Comparison of ENCODE assay signal across 16 mouse cellular contexts in the genomic region with DNA sequence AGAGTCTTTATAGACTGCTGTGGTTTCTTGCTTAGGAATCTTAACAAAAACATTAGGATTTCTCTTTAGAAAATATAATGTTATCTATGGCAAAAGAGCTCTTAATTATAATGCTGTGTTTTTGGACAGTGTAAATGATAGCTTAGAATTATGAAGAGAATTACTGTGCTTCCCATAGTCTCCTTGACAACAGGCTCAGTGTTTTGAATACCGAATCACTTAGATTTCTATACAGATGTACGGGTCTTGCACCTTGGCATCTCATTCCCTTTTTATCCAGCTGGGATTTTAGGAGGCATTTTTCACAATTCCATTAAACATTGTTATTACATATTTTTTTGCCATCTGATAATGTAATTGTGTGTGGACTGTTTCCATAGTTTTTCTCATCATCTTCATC.
DNase-seq lines count a peak whose midpoint lies in the region; ATAC-seq and TF ChIP-seq lines count a peak whose summit lies in the region.
"Had no signal": no experiment of that assay in that cellular context is flagged by ENCODE, and none has a peak within 500 bp of the region (broad histone marks: within the 10 kb centered on the region; RNA-seq: fewer than 3 reads in every experiment).

No protein-coding gene starts in this region.

- peak; percentile 32 for DNase-seq in hindbrain, embryonic 14.5 days (ENCODE audit: low spot score)
- DNase-seq in hindbrain, postnatal 0 days (ENCODE audit: low spot score), result no peak
- DNase-seq in midbrain, embryonic 14.5 days, result peak; percentile 38
- no peak for DNase-seq in midbrain, embryonic 11.5 days (ENCODE audit: low spot score, missing footprints)
- no peak for DNase-seq in adrenal gland, adult 8-10 months
- DNase-seq: adrenal gland, adult 2 months; gastrocnemius, postnatal 10 days; heart, adult 18-20 months; heart, postnatal 10 days; heart, postnatal 4 days had no signal

- H3K4me2 ChIP-seq in hindbrain, embryonic 14.5 days (replicated peaks), result no peak overlapping the region
- no peak overlapping the region for H3K4me2 ChIP-seq in hindbrain, postnatal 0 days (ENCODE audit: low read depth, low read length)
- H3K4me2 ChIP-seq in midbrain, embryonic 14.5 days (ENCODE audit: low read length), result no peak overlapping the region
- H3K4me2 ChIP-seq in midbrain, embryonic 11.5 days, result no peak overlapping the region
- H3K4me2 ChIP-seq in forebrain, embryonic 16.5 days (ENCODE audit: low read length), result no peak overlapping the region
- H3K4me2 ChIP-seq: embryonic facial prominence, embryonic 13.5 days; hindbrain, embryonic 13.5 days had no signal

- 58% methylated on average over 2 of the region's 2 CpGs for WGBS in hindbrain, embryonic 14.5 days
- WGBS in hindbrain, postnatal 0 days, result 16% methylated on average over 2 of the region's 2 CpGs
- 42% methylated on average over 2 of the region's 2 CpGs for WGBS in midbrain, embryonic 14.5 days
- WGBS in midbrain, embryonic 11.5 days, result 76% methylated on average over 2 of the region's 2 CpGs
- WGBS in forebrain, embryonic 16.5 days, result 7% methylated on average over 2 of the region's 2 CpGs

- H3K36me3 ChIP-seq in hindbrain, embryonic 14.5 days (replicated peaks; ENCODE audit: control insufficient read depth, insufficient read depth), result no peaks in the 10 kb centered on the region
- H3K36me3 ChIP-seq in hindbrain, postnatal 0 days (ENCODE audit: insufficient read depth, low read length), result no peaks in the 10 kb centered on the region
- no peaks in the 10 kb centered on the region for H3K36me3 ChIP-seq in midbrain, embryonic 14.5 days (ENCODE audit: control insufficient read depth, insufficient read depth, low read length)
- H3K36me3 ChIP-seq in midbrain, embryonic 11.5 days (ENCODE audit: control insufficient read depth, insufficient read depth, low read length), result no peaks in the 10 kb centered on the region
- no peaks in the 10 kb centered on the region for H3K36me3 ChIP-seq in forebrain, embryonic 16.5 days (ENCODE audit: control insufficient read depth, insufficient read depth)
- H3K36me3 ChIP-seq: embryonic facial prominence, embryonic 13.5 days; heart, embryonic 10.5 days; hindbrain, embryonic 13.5 days had no signal

- no peaks in the 10 kb centered on the region for H3K27me3 ChIP-seq in hindbrain, embryonic 14.5 days (ENCODE audit: control insufficient read depth, insufficient read depth, low read length)
- H3K27me3 ChIP-seq in hindbrain, postnatal 0 days (ENCODE audit: insufficient read depth, low read length), result no peaks in the 10 kb centered on the region
- H3K27me3 ChIP-seq in midbrain, embryonic 14.5 days (ENCODE audit: control insufficient read depth, insufficient read depth, low read length), result no peaks in the 10 kb centered on the region
- no peaks in the 10 kb centered on the region for H3K27me3 ChIP-seq in midbrain, embryonic 11.5 days (ENCODE audit: control insufficient read depth, insufficient read depth, low read length)
- H3K27me3 ChIP-seq in forebrain, embryonic 16.5 days (replicated peaks; ENCODE audit: control insufficient read depth, insufficient read depth, low read length), result no peaks in the 10 kb centered on the region
- H3K27me3 ChIP-seq: embryonic facial prominence, embryonic 13.5 days; hindbrain, embryonic 13.5 days had no signal

- H3K4me3 ChIP-seq in hindbrain, embryonic 14.5 days (replicated peaks; ENCODE audit: low read length), result no peak overlapping the region
- no peak overlapping the region for H3K4me3 ChIP-seq in hindbrain, postnatal 0 days (ENCODE audit: low read length)
- H3K4me3 ChIP-seq in midbrain, embryonic 14.5 days (replicated peaks; ENCODE audit: low read depth, low read length), result no peak overlapping the region
- no peak overlapping the region for H3K4me3 ChIP-seq in midbrain, embryonic 11.5 days (ENCODE audit: low read depth, low read length)
- H3K4me3 ChIP-seq in forebrain, embryonic 16.5 days (replicated peaks; ENCODE audit: low read length), result no peak overlapping the region
- H3K4me3 ChIP-seq: embryonic facial prominence, embryonic 13.5 days; heart, embryonic 10.5 days; hindbrain, embryonic 13.5 days had no signal

- ATAC-seq in hindbrain, embryonic 14.5 days (ENCODE audit: low FRiP score), result no peak
- no peak for ATAC-seq in hindbrain, postnatal 0 days
- no peak for ATAC-seq in midbrain, embryonic 14.5 days (ENCODE audit: low FRiP score, low TSS enrichment)
- ATAC-seq in midbrain, embryonic 11.5 days (ENCODE audit: low FRiP score), result no peak
- no peak for ATAC-seq in forebrain, embryonic 16.5 days
- ATAC-seq: inflammation-experienced regulatory T-cells, adult 6 months; intestine, postnatal 0 days had no signal

- no peak overlapping the region for H3K9ac ChIP-seq in hindbrain, embryonic 14.5 days
- no peak overlapping the region for H3K9ac ChIP-seq in hindbrain, postnatal 0 days (replicated peaks; ENCODE audit: low read length)
- no peak overlapping the region for H3K9ac ChIP-seq in midbrain, embryonic 14.5 days (replicated peaks; ENCODE audit: low read length)
- H3K9ac ChIP-seq in midbrain, embryonic 11.5 days (ENCODE audit: low read length), result no peak overlapping the region
- no peak overlapping the region for H3K9ac ChIP-seq in forebrain, embryonic 16.5 days (replicated peaks; ENCODE audit: low read depth, low read length)
- H3K9ac ChIP-seq: embryonic facial prominence, embryonic 13.5 days; hindbrain, embryonic 13.5 days had no signal

- H3K4me1 ChIP-seq in hindbrain, embryonic 14.5 days (replicated peaks; ENCODE audit: control insufficient read depth, insufficient read depth, low read length), result peaks cover 15% of the 10 kb centered on the region
- peaks cover 9% of the 10 kb centered on the region; the same call in 1 of the 2 replicates for H3K4me1 ChIP-seq in hindbrain, postnatal 0 days (ENCODE audit: insufficient read depth, low read length)
- peaks cover 10% of the 10 kb centered on the region; the same call in 1 of the 2 replicates for H3K4me1 ChIP-seq in midbrain, embryonic 14.5 days (ENCODE audit: control insufficient read depth, insufficient read depth, low read length)
- H3K4me1 ChIP-seq in midbrain, embryonic 11.5 days (ENCODE audit: control insufficient read depth, insufficient read depth, low read length), result no peaks in the 10 kb centered on the region
- H3K4me1 ChIP-seq in forebrain, embryonic 16.5 days (replicated peaks; ENCODE audit: control insufficient read depth, insufficient read depth, low read length), result peaks cover 22% of the 10 kb centered on the region
- H3K4me1 ChIP-seq: embryonic facial prominence, embryonic 13.5 days; heart, embryonic 10.5 days had no signal

- peak overlapping the region; percentile 41 for H3K27ac ChIP-seq in hindbrain, embryonic 14.5 days
- H3K27ac ChIP-seq in hindbrain, postnatal 0 days, result no peak overlapping the region
- H3K27ac ChIP-seq in midbrain, embryonic 14.5 days (replicated peaks; ENCODE audit: low read depth, low read length), result 0 out of 2 replicates have a peak overlapping the region, but pooled peaks have one; percentile 41
- H3K27ac ChIP-seq in midbrain, embryonic 11.5 days (ENCODE audit: low read depth, low read length), result no peak overlapping the region
- peak overlapping the region; percentile 78 for H3K27ac ChIP-seq in forebrain, embryonic 16.5 days (ENCODE audit: low read length)
- H3K27ac ChIP-seq: embryonic facial prominence, embryonic 13.5 days; heart, embryonic 10.5 days had no signal

- TF ChIP-seq CTCF in hindbrain, postnatal 0 days (IDR thresholded peaks at IDR 0.05; ENCODE audit: low read depth), result no peak

- no peaks in the 10 kb centered on the region for H3K9me3 ChIP-seq in hindbrain, embryonic 14.5 days (ENCODE audit: control insufficient read depth, low read length)
- no peaks in the 10 kb centered on the region for H3K9me3 ChIP-seq in hindbrain, postnatal 0 days (ENCODE audit: low read length)
- no peaks in the 10 kb centered on the region for H3K9me3 ChIP-seq in midbrain, embryonic 14.5 days (ENCODE audit: control insufficient read depth, low read length)
- no peaks in the 10 kb centered on the region for H3K9me3 ChIP-seq in midbrain, embryonic 11.5 days (ENCODE audit: control insufficient read depth, low read length)
- no peaks in the 10 kb centered on the region for H3K9me3 ChIP-seq in forebrain, embryonic 16.5 days (ENCODE audit: control insufficient read depth, low read length)
- H3K9me3 ChIP-seq: embryonic facial prominence, embryonic 13.5 days; heart, embryonic 10.5 days; hindbrain, embryonic 13.5 days had no signal

Comparison
In these comparisons a context has a peak if more than half of its experiments do, and no peak if none do; other contexts are left out.
1. DNase-seq: peak in hindbrain, embryonic 14.5 days (single experiment) and midbrain, embryonic 14.5 days (single experiment); none in hindbrain, postnatal 0 days (single experiment), midbrain, embryonic 11.5 days (single experiment) and adrenal gland, adult 8-10 months (single experiment).
2. H3K27ac ChIP-seq: peak in hindbrain, embryonic 14.5 days (single experiment), midbrain, embryonic 14.5 days (single experiment) and forebrain, embryonic 16.5 days (single experiment); none in hindbrain, postnatal 0 days (single experiment) and midbrain, embryonic 11.5 days (single experiment).